ENCODE assay signal across 19 mouse cellular contexts in the genomic region with DNA sequence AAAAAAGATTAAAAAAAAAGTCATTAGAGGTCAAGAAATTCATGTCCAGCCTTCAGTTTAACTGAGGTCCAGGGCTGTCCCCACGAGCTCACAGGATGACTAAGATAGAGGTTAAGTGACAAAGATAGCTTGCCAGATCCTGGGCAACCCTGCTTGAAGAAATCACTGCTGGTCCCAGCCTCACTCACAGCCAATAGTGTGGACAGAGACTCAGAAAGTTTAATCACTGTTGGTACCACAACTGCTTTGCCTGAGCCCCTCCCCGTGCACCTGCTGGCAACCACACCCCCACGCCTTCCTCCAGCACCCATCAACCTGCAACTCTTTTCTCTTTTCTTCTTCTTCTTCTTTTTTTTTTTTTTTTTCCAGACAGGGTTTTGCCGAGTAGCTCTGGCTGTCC. TPM values are rescaled to one million over a fixed set of nuclear protein-coding genes. Genes with fewer than 3 reads are reported as not detected.
"Had no signal": no experiment of that assay in that cellular context is flagged by ENCODE, and none has a peak within 500 bp of the region (broad histone marks: within the 10 kb centered on the region; RNA-seq: fewer than 3 reads in every experiment).

No protein-coding gene starts in this region.

- H3K27ac ChIP-seq: kidney, embryonic 15.5 days; left cerebral cortex, adult 2 months; limb, embryonic 12.5 days; limb, embryonic 15.5 days; liver, embryonic 14.5 days; macrophage; midbrain, embryonic 12.5 days; midbrain, embryonic 15.5 days; neural tube, embryonic 13.5 days had no signal

- H3K4me3 ChIP-seq: kidney, embryonic 15.5 days; left cerebral cortex, adult 2 months; limb, embryonic 12.5 days; limb, embryonic 15.5 days; midbrain, embryonic 12.5 days; midbrain, embryonic 15.5 days; neural tube, embryonic 13.5 days had no signal

- DNase-seq: kidney, postnatal 10 days; kidney, postnatal 36 days; layer of hippocampus, postnatal 36 days; liver, postnatal 0 days; lung, embryonic 14.5 days; retina, postnatal 1 day; right cerebral cortex, postnatal 25 days; thymus, adult 18-20 months; thymus, postnatal 36 days had no signal

- H3K9ac ChIP-seq: kidney, embryonic 15.5 days; limb, embryonic 12.5 days; limb, embryonic 15.5 days; liver, embryonic 14.5 days; liver, postnatal 0 days; lung, embryonic 14.5 days; midbrain, embryonic 12.5 days; midbrain, embryonic 15.5 days; neural tube, embryonic 13.5 days had no signal

RNA-seq across cellular contexts. Expression of a gene that starts 19.5 kb away (rescaled TPM):
- total RNA-seq: left cerebral cortex, adult 2 months; neutrophil, adult 5-6 weeks had no signal
- polyA plus RNA-seq: macrophage; midbrain, embryonic 12.5 days; midbrain, embryonic 15.5 days had no signal

RNA-seq across cellular contexts. Expression of a gene that starts 20.1 kb away (rescaled TPM):
- polyA plus RNA-seq: macrophage had no signal

RNA-seq across cellular contexts. Expression of a gene that starts 39.1 kb away (rescaled TPM):
- total RNA-seq: neutrophil, adult 5-6 weeks had no signal
- polyA plus RNA-seq: macrophage had no signal
